Mouse (Mus musculus) heart, adult 2 months (tissue): Measurements from ENCODE around the gene Htr3b. TPM values are rescaled to one million over a fixed set of nuclear protein-coding genes. Genes with fewer than 3 reads are reported as not detected.
A peak's percentile ranks its signal among the peaks of the same experiment; 100 is the strongest.

Source experiments
- DNase-seq, 2 experiments: peaks; one replicate each; pipeline ENCODE4 v3.0.0; 2021
- H3K27ac ChIP-seq: fragments of 200-600 bp; 2 replicates; pipeline ENCODE4 v1.8.1; 2022
- H3K27me3 ChIP-seq: fragments of 200-500 bp; 2 replicates; pipeline ENCODE4 v1.6.1; 2012; ENCODE audit warnings: mild to moderate bottlenecking, low read length, inconsistent platforms, mixed read lengths; ENCODE audit not compliant: control insufficient read depth, insufficient read depth
- H3K36me3 ChIP-seq: fragments of 200-500 bp; 2 replicates; pipeline ENCODE4 v1.6.1; 2012; ENCODE audit warnings: low read length, inconsistent platforms; ENCODE audit not compliant: control insufficient read depth, insufficient read depth
- H3K4me1 ChIP-seq: fragments of 200-500 bp; 2 replicates; pipeline ENCODE4 v1.6.1; 2011; ENCODE audit warnings: low read length; ENCODE audit not compliant: control insufficient read depth, insufficient read depth
- H3K4me3 ChIP-seq: fragments of 200-600 bp; 2 replicates; pipeline ENCODE4 v1.8.1; 2022
- H3K79me2 ChIP-seq: fragments of 200-500 bp; replicated peaks from 2 replicates; pipeline ENCODE4 v1.6.1; 2012; ENCODE audit warnings: mild to moderate bottlenecking, inconsistent platforms, low read length, moderate library complexity, mixed read lengths; ENCODE audit not compliant: control insufficient read depth, insufficient read depth
- H3K9ac ChIP-seq: fragments of 200-500 bp; 2 replicates; pipeline ENCODE4 v1.6.1; 2012; ENCODE audit warnings: low read depth, mild to moderate bottlenecking, control low read depth, inconsistent platforms, low read length, mixed read lengths
- CTCF ChIP-seq: fragments of 200-600 bp; IDR thresholded peaks from 2 replicates; pipeline ENCODE4 v1.8.1; 2022; ENCODE audit warnings: antibody characterized with exemption, mild to moderate bottlenecking, moderate library complexity
- EP300 ChIP-seq: fragments of 200-500 bp; IDR thresholded peaks from 2 replicates; pipeline ENCODE4 v1.6.1; 2011; ENCODE audit warnings: low read depth, low read length, control low read depth; ENCODE audit not compliant: insufficient read depth
- POLR2A ChIP-seq: fragments of 200-500 bp; IDR thresholded peaks from 2 replicates; pipeline ENCODE4 v1.6.1; 2011; ENCODE audit warnings: mild to moderate bottlenecking, low read depth, low read length, control low read depth; ENCODE audit not compliant: insufficient read depth
- WGBS: fragments of 180-500 bp; shearing (Covaris S2); methylation state at CpG from one replicate; pipeline ENCODE4 v1.1.7; 2018; 5-methylcytosine and 5-hydroxymethylcytosine counted together
- intact Hi-C: fragments of 180-260 bp; cut with DNase I; formaldehyde crosslinking; loops from one replicate; pipeline ENCODE4 v1.15.1; 2025
- polyA plus RNA-seq: library from polyadenylated mRNA; depleted of rRNA; stranded (reverse); fragments of >200 nt; gene quantifications from 2 replicates; pipeline ENCODE4 v1.2.3, GENCODE M21; 2012; rRNA removed
- total RNA-seq, 2 experiments: library from RNA; stranded (reverse); gene quantifications; 2 replicates each; pipeline ENCODE4 v1.2.3; 2021

Gene Htr3b
- total and polyA plus RNA-seq, 3 experiments, result 0.06 TPM; not detected in 2

GRCm38 (mm10) chr9:48893986-48894385 is 70.8 kb downstream of the Htr3b start:
- H3K27me3 ChIP-seq, result no peaks in the 10 kb centered on the region; the same call in 1 of the 2 replicates
- H3K4me3 ChIP-seq, result no peak overlapping the region
- 29% methylated on average over 3 of the region's 3 CpGs for WGBS
- H3K79me2 ChIP-seq, result no peaks in the 10 kb centered on the region
- peak; percentile 56 to 74 for DNase-seq
- no peaks in the 10 kb centered on the region for H3K36me3 ChIP-seq
- no peak overlapping the region for H3K27ac ChIP-seq
- no peaks in the 10 kb centered on the region for H3K4me1 ChIP-seq
- intact Hi-C loops, result loop anchor here (1.0 to 5.0 kb wide), 4 partner anchors 33 to 427 kb away; no protein-coding TSS in a partner anchor
- H3K9ac ChIP-seq, result no peak overlapping the region
- TF ChIP-seq EP300 (0 out of 2 replicates have a peak, but pooled peaks have one; percentile 29), POLR2A (no peak), CTCF (peak; percentile 86)

GRCm38 (mm10) chr9:48889093-48889492 is 75.7 kb downstream of the Htr3b start:
- 75% methylated on average over 7 of the region's 7 CpGs for WGBS
- no peaks in the 10 kb centered on the region for H3K36me3 ChIP-seq
- no peak overlapping the region for H3K27ac ChIP-seq
- no peaks in the 10 kb centered on the region for H3K79me2 ChIP-seq
- no peaks in the 10 kb centered on the region for H3K4me1 ChIP-seq
- no peak overlapping the region for H3K4me3 ChIP-seq
- H3K9ac ChIP-seq, result no peak overlapping the region
- no peak for DNase-seq
- no peaks in the 10 kb centered on the region; the same call in 1 of the 2 replicates for H3K27me3 ChIP-seq
- TF ChIP-seq EP300 (no peak), POLR2A (no peak), CTCF (no peak)
- intact Hi-C loops, result no loop called here

Other genes starting within 250 kb of the Htr3b start
- 100 to 1,000 TPM; 149 to 150 TPM for gene Zbtb16, start 128.8 kb downstream of the Htr3b start, total RNA-seq
- 15.7 and 23.7 TPM in 2 replicates for gene Zbtb16, start 128.8 kb downstream of the Htr3b start, polyA plus RNA-seq
- gene Htr3a, start 53.9 kb downstream of the Htr3b start, total RNA-seq, result under 1 TPM in 1 of 2 experiments, not detected in 1; 0.25 TPM
- gene Htr3a, start 53.9 kb downstream of the Htr3b start, polyA plus RNA-seq, result 1.6 and 1.8 TPM in 2 replicates
- 100 to 1,000 TPM; 113 to 130 TPM for gene Usp28, start 20.4 kb upstream of the Htr3b start, total RNA-seq
- 72.8 and 144 TPM in 2 replicates for gene Usp28, start 20.4 kb upstream of the Htr3b start, polyA plus RNA-seq
- gene Zw10, start 90.6 kb upstream of the Htr3b start, total RNA-seq, result 10 to 100 TPM; 11.1 to 12.4 TPM
- gene Zw10, start 90.6 kb upstream of the Htr3b start, polyA plus RNA-seq, result 7.1 and 15.2 TPM in 2 replicates
- gene Tmprss5, start 116.3 kb upstream of the Htr3b start, total RNA-seq, result under 1 TPM in 1 of 2 experiments, not detected in 1; 0.13 TPM
- 0.88 and 1.5 TPM in 2 replicates for gene Tmprss5, start 116.3 kb upstream of the Htr3b start, polyA plus RNA-seq